Mouse (Mus musculus): ENCODE results near the gene Eps15l1. TPM values are rescaled to one million over a fixed set of nuclear protein-coding genes. Genes with fewer than 3 reads are reported as not detected.

The Eps15l1 gene
- total and polyA plus RNA-seq, 3 experiments: 19.1 to 40.8 TPM; not detected in 1

DNA sequence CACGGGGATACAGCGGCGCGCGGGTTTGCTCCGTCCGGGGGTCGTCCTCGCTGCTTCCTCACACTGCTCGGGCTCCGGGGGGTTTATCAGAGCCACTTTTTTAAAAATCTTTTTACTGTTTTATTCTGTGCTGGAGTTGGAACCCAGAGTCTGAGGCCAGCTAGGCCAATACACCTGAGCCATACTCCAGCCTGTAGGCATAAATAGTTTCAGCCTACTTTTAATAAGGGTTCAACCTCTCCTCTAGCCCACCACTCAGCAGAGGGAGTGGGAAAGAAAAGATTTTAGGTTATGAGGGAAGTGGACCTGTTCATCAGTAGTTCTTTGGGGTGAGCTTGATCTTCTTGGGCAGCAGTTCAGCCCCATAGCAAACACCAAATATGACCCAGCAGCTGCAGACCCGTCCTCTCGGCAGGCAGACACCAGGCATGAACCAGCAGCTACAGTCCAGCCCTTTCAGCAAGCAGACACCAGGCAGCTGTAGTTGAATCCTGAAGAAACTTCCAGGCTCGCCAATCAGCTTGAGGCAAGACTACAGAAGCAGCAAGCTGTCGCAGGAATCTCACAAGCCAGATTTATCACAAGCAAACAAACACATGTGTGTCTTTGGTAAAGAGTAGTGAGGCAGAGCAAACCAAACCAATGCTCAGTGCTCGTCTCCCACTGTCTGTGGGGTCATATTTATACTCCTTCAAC, 115.9 kb downstream of the Eps15l1 start, which contains the start of gene Gm10282:
Gene Gm10282 (minus strand): TSS at position 51 of the 696 bp plus-strand sequence.
- H3K36me3 ChIP-seq (ENCODE audit: control insufficient read depth in 1 of 2, insufficient read depth in 2 of 2, low read length in 2 of 2): no peaks in the 10 kb centered on the region
- H3K4me3 ChIP-seq (ENCODE audit: control insufficient read depth in 1 of 2, insufficient read depth in 1 of 2, low read depth in 2 of 2, low read length in 2 of 2): no peak within 1 kb of the TSS
- H3K4me1 ChIP-seq (ENCODE audit: control insufficient read depth in 1 of 2, insufficient read depth in 2 of 2, low read length in 2 of 2): no peaks in the 10 kb centered on the region
- no peak within 1 kb of the TSS for H3K9ac ChIP-seq (ENCODE audit: control insufficient read depth, low read depth, low read length, poor library complexity, severe bottlenecking)
- no peak within 1 kb of the TSS for H3K27ac ChIP-seq (ENCODE audit: control insufficient read depth, low read depth, low read length)
- no peaks in the 10 kb centered on the region for H3K9me3 ChIP-seq (replicated peaks; ENCODE audit: insufficient read depth, low read length)
- no peak for TF ChIP-seq KAT2A (conservative IDR thresholded peaks at IDR 0.05; ENCODE audit: low read depth, low read length)
- no peak for TF ChIP-seq POLR2AphosphoS2 (IDR thresholded peaks at IDR 0.05; ENCODE audit: low read length)
- no peak for TF ChIP-seq ELF1 (IDR thresholded peaks at IDR 0.05; ENCODE audit: low read depth, low read length)
- no peak for TF ChIP-seq RAD21 (IDR thresholded peaks at IDR 0.05; ENCODE audit: low read depth, low read length)
- no peak for TF ChIP-seq MEF2A (IDR thresholded peaks at IDR 0.05; ENCODE audit: extremely low read depth, insufficient replicate concordance, low read depth, low read length, poor library complexity, severe bottlenecking)
- TF ChIP-seq JUND (IDR thresholded peaks at IDR 0.05; ENCODE audit: low read depth, low read length): no peak
- TF ChIP-seq ZKSCAN1 (IDR thresholded peaks at IDR 0.05; ENCODE audit: low read depth, low read length): no peak
- no peak for TF ChIP-seq CHD1 (IDR thresholded peaks at IDR 0.05; ENCODE audit: low read depth, low read length)
- no peak for TF ChIP-seq HCFC1 (IDR thresholded peaks at IDR 0.05; ENCODE audit: low read depth, low read length)
- no peak for TF ChIP-seq MAX (IDR thresholded peaks at IDR 0.05; ENCODE audit: low read length)
- TF ChIP-seq EP300 (IDR thresholded peaks at IDR 0.05; ENCODE audit: low read depth in 1 of 2, low read length in 2 of 2): no peak
- no peak for TF ChIP-seq USF2 (IDR thresholded peaks at IDR 0.05; ENCODE audit: borderline replicate concordance in 1 of 2, insufficient read depth in 1 of 2, low read depth in 1 of 2, low read length in 2 of 2)
- no peak for TF ChIP-seq TAL1 (IDR thresholded peaks at IDR 0.05; ENCODE audit: low read length)
- no peak for TF ChIP-seq BHLHE40 (IDR thresholded peaks at IDR 0.05; ENCODE audit: borderline replicate concordance, low read depth, low read length)
- no peak for TF ChIP-seq CHD2 (IDR thresholded peaks at IDR 0.05; ENCODE audit: low read length)
- TF ChIP-seq ZNF384 (IDR thresholded peaks at IDR 0.05; ENCODE audit: low read depth, low read length): no peak
- no peak for TF ChIP-seq UBTF (IDR thresholded peaks at IDR 0.05; ENCODE audit: borderline replicate concordance, insufficient read depth, low read depth, low read length)
- no peak for TF ChIP-seq TBP (IDR thresholded peaks at IDR 0.05; ENCODE audit: low read depth, low read length)
- peaks cover 0 to 3% of the 10 kb centered on the region in 2 experiments; a peak in 3 of 4 replicates for H3K27me3 ChIP-seq (ENCODE audit: control insufficient read depth in 1 of 2, insufficient read depth in 2 of 2, low read length in 2 of 2)
- H3K79me2 ChIP-seq (ENCODE audit: control insufficient read depth, insufficient read depth, low read length, poor library complexity): no peaks in the 10 kb centered on the region
- DNase-seq (ENCODE audit: low read depth, low spot score): no peak

DNA sequence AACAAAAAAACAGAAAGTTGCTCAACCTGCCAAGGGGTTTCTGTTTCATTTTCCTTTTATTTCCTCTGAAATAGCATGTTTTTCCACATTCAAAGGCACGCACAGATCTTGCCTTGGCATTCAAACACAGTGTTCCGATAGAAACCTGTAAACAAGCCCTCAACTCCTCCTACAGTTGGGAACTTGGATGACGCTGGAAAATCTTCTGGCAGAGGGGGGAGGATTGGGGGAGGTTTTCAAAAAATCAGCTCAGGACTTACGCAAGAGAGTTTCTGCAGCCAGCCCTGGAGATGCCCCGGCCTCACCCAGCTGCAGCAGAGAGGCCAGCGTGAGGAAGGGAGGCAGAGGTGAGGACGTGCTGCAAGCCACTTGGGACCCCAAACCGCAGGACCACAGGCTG, 117.6 kb downstream of the Eps15l1 start:
- no peaks in the 10 kb centered on the region for H3K9me3 ChIP-seq (replicated peaks; ENCODE audit: insufficient read depth, low read length)
- DNase-seq (ENCODE audit: low read depth, low spot score): no peak
- H3K9ac ChIP-seq (ENCODE audit: control insufficient read depth, low read depth, low read length, poor library complexity, severe bottlenecking): no peak overlapping the region
- no peaks in the 10 kb centered on the region for H3K4me1 ChIP-seq (ENCODE audit: control insufficient read depth in 1 of 2, insufficient read depth in 2 of 2, low read length in 2 of 2)
- H3K4me3 ChIP-seq (ENCODE audit: control insufficient read depth in 1 of 2, insufficient read depth in 1 of 2, low read depth in 2 of 2, low read length in 2 of 2): no peak overlapping the region
- H3K36me3 ChIP-seq (ENCODE audit: control insufficient read depth in 1 of 2, insufficient read depth in 2 of 2, low read length in 2 of 2): no peaks in the 10 kb centered on the region
- no peak overlapping the region for H3K27ac ChIP-seq (ENCODE audit: control insufficient read depth, low read depth, low read length)
- TF ChIP-seq USF1 (IDR thresholded peaks at IDR 0.05; ENCODE audit: low read depth, low read length) (no peak), ZMIZ1 (IDR thresholded peaks at IDR 0.05; ENCODE audit: low read depth, low read length) (no peak), BHLHE40 (IDR thresholded peaks at IDR 0.05; ENCODE audit: borderline replicate concordance, low read depth, low read length) (no peak), CTCF (IDR thresholded peaks at IDR 0.05 in 2 of 3, conservative IDR thresholded peaks at IDR 0.05 in 1 of 3; ENCODE audit: control insufficient read depth in 1 of 3, insufficient read depth in 1 of 3, low read depth in 2 of 3, low read length in 3 of 3, poor library complexity in 1 of 3, severe bottlenecking in 1 of 3) (no peak), E2F4 (IDR thresholded peaks at IDR 0.05; ENCODE audit: borderline replicate concordance, low read depth, low read length) (no peak), EP300 (IDR thresholded peaks at IDR 0.05; ENCODE audit: low read depth in 1 of 2, low read length in 2 of 2) (no peak), CHD1 (IDR thresholded peaks at IDR 0.05; ENCODE audit: low read depth, low read length) (no peak), MAZ (IDR thresholded peaks at IDR 0.05; ENCODE audit: low read depth, low read length) (no peak), HCFC1 (IDR thresholded peaks at IDR 0.05; ENCODE audit: low read depth, low read length) (no peak)
- H3K27me3 ChIP-seq (ENCODE audit: control insufficient read depth in 1 of 2, insufficient read depth in 2 of 2, low read length in 2 of 2): peaks cover 0 to 3% of the 10 kb centered on the region in 2 experiments; a peak in 3 of 4 replicates
- H3K79me2 ChIP-seq (ENCODE audit: control insufficient read depth, insufficient read depth, low read length, poor library complexity): no peaks in the 10 kb centered on the region
